Mouse (Mus musculus) ES-E14 (cell line): ENCODE data around the gene Sult1c2. TPM values are rescaled to one million over a fixed set of nuclear protein-coding genes. Genes with fewer than 3 reads are reported as not detected.

Source experiments
- DNase-seq: peaks from one replicate; pipeline ENCODE4 v3.0.0-alpha.2; 2013; ENCODE audit warnings: low read depth, low spot score
- H3K27ac ChIP-seq: 2 replicates; pipeline ENCODE4 v1.5.1; 2012; ENCODE audit warnings: low read depth, mild to moderate bottlenecking, low read length, moderate library complexity, mixed read lengths; ENCODE audit not compliant: poor library complexity, insufficient read depth, severe bottlenecking
- H3K36me3 ChIP-seq: 2 replicates; pipeline ENCODE4 v1.6.1; 2012; ENCODE audit warnings: mild to moderate bottlenecking, low read length, moderate library complexity, mixed read lengths; ENCODE audit not compliant: control insufficient read depth, poor library complexity, insufficient read depth, severe bottlenecking
- H3K4me1 ChIP-seq, 2 experiments: fragments of 150-350 bp in 1 of 2; sonication (generic) in 1 of 2; 2 replicates each; pipeline ENCODE4 v1.6.1; 2012; ENCODE audit warnings: low read length in 2 of 2, mild to moderate bottlenecking in 1 of 2, mixed read lengths in 1 of 2; ENCODE audit not compliant: control insufficient read depth in 2 of 2, insufficient read depth in 2 of 2, poor library complexity in 1 of 2
- H3K4me3 ChIP-seq, 2 experiments: fragments of 150-350 bp in 1 of 2; sonication (generic) in 1 of 2; 2 replicates each; pipeline ENCODE4 v1.5.1; 2012; ENCODE audit warnings: low read length in 2 of 2, low read depth in 1 of 2, mild to moderate bottlenecking in 1 of 2, mixed read lengths in 1 of 2; ENCODE audit not compliant: insufficient read depth in 1 of 2, poor library complexity in 1 of 2, severe bottlenecking in 1 of 2
- H3K9ac ChIP-seq: 2 replicates; pipeline ENCODE4 v1.6.1; 2012; ENCODE audit warnings: low read depth, mild to moderate bottlenecking, low read length, mixed read lengths; ENCODE audit not compliant: poor library complexity, insufficient read depth, severe bottlenecking
- H3K9me3 ChIP-seq: fragments of 150-350 bp; sonication (generic); 2 replicates; pipeline ENCODE4 v1.6.1; 2012; ENCODE audit warnings: low read depth, mild to moderate bottlenecking, low read length; ENCODE audit not compliant: control insufficient read depth, insufficient read depth
- CHD2 ChIP-seq: IDR thresholded peaks from 2 replicates; pipeline ENCODE4 v1.6.1; 2014; ENCODE audit warnings: mild to moderate bottlenecking, low read depth, low read length, inconsistent platforms
- HCFC1 ChIP-seq: IDR thresholded peaks from 2 replicates; pipeline ENCODE4 v1.6.1; 2012; ENCODE audit warnings: low read length, inconsistent platforms, borderline replicate concordance; ENCODE audit not compliant: insufficient read depth
- MAFK ChIP-seq: IDR thresholded peaks from 2 replicates; pipeline ENCODE4 v1.6.1; 2014; ENCODE audit warnings: mild to moderate bottlenecking, low read depth, low read length, inconsistent platforms; ENCODE audit not compliant: insufficient read depth
- ZC3H11A ChIP-seq: IDR thresholded peaks from 2 replicates; pipeline ENCODE4 v1.6.1; 2012; ENCODE audit warnings: low read depth, mild to moderate bottlenecking, inconsistent platforms, low read length, borderline replicate concordance
- ZNF384 ChIP-seq: IDR thresholded peaks from 2 replicates; pipeline ENCODE4 v1.6.1; 2012; ENCODE audit warnings: low read depth, low read length, inconsistent platforms
- in situ Hi-C, 2 experiments: fragments of 600-800 bp; cut with MboI; formaldehyde crosslinking; loops; one replicate each; pipeline ENCODE4 v1.15.1; 2025; ENCODE audit warnings: low sequenced_read_pairs in 2 of 2, inconsistent platforms in 1 of 2; ENCODE audit not compliant: unreplicated experiment in 2 of 2
- total RNA-seq: library from RNA; depleted of rRNA; stranded (reverse); fragments of 300-350 nt; gene quantifications from 2 replicates; pipeline ENCODE4 v1.2.3, GENCODE M21; 2012

Gene Sult1c2
- total RNA-seq, 1 experiment, result not detected

DNA sequence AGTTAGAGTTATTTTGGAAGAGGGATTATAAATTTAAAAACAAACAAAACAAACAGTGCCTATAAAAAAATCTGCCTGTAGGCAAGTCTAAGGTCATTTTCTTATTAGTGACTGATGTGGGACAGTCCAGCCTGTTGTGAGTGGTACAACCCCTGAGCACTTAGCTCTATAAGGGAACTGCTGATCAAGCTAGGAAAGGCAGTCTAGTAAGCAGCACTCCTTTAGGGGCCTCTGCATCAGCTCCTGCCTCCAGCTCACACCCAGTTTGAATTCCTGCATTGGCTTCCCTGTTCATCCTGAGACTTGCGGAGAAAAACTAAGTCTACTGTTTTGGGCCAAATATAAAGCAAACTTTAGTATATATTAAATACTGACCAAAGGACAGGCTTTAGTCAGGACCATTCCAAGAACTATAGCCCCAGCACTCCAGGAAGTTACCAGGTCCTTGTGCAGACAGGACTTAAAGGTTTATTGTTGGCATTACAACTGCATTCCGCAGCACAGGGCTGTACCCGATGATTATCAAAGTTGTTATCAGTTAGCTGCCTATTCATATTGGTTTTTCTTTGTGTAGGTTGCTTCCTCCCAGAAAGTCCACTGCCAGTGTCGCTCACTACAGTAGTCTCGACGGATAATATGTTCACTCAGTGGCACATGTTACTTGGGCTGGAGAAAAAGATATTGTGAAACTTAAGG is 19.3 kb upstream of the Sult1c2 start:
- in situ Hi-C loops, result no loop called here
- H3K4me3 ChIP-seq, result no peak overlapping the region
- no peaks in the 10 kb centered on the region for H3K36me3 ChIP-seq
- DNase-seq, result no peak
- H3K9me3 ChIP-seq, result no peaks in the 10 kb centered on the region
- no peak overlapping the region for H3K9ac ChIP-seq
- TF ChIP-seq ZNF384, result no peak
- TF ChIP-seq MAFK, result no peak
- TF ChIP-seq HCFC1, result no peak
- no peak for TF ChIP-seq ZC3H11A
- TF ChIP-seq CHD2, result no peak
- no peaks in the 10 kb centered on the region for H3K4me1 ChIP-seq
- no peak overlapping the region for H3K27ac ChIP-seq

- in situ Hi-C loops, result no loop called here
- no peak for DNase-seq
- TF ChIP-seq ZC3H11A (no peak), MAFK (no peak), ZNF384 (no peak), CHD2 (no peak), HCFC1 (no peak)
- H3K4me3 ChIP-seq, result no peak overlapping the region
- H3K27ac ChIP-seq, result no peak overlapping the region
- H3K9ac ChIP-seq, result no peak overlapping the region
- H3K9me3 ChIP-seq, result no peaks in the 10 kb centered on the region
- H3K4me1 ChIP-seq, result no peaks in the 10 kb centered on the region
- no peaks in the 10 kb centered on the region for H3K36me3 ChIP-seq
Observed at GRCm38 (mm10) chr17:53860548-53860947, 14.4 kb upstream of the Sult1c2 start.

GRCm38 (mm10) chr17:53854992-53855391 is 8.9 kb upstream of the Sult1c2 start:
- Histone ChIP-seq H3K27ac (no peak overlapping the region), H3K9ac (no peak overlapping the region), H3K4me1 (no peaks in the 10 kb centered on the region), H3K36me3 (no peaks in the 10 kb centered on the region), H3K4me3 (no peak overlapping the region), H3K9me3 (no peaks in the 10 kb centered on the region)
- TF ChIP-seq MAFK (no peak), ZNF384 (no peak), ZC3H11A (no peak), HCFC1 (no peak), CHD2 (no peak)
- no peak for DNase-seq
- in situ Hi-C loops, result no loop called here

DNA sequence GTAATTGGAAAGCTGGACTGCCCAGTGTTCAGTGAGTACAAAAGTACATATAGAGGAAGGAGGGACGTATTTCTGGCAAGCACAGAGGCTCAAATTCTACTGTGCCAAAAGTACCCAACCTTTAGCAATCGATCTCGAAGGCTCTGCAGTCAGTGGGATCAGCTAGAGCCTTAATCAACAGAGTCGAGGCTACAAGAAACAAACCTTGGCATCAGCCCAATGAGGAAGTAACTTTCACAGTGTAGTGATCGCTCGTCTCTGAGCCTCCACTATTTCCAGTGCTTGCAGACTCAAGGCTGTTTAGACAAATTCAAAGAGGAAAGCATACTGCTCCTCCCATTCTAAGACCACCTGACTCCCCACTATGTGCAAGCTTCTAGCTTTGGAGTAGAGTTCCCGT is 343 bp downstream of the Sult1c2 start:
- Histone ChIP-seq H3K4me3 (no peak overlapping the region), H3K36me3 (no peaks in the 10 kb centered on the region), H3K27ac (no peak overlapping the region), H3K9me3 (no peaks in the 10 kb centered on the region), H3K9ac (no peak overlapping the region), H3K4me1 (no peaks in the 10 kb centered on the region)
- TF ChIP-seq CHD2, result no peak
- TF ChIP-seq ZC3H11A, result no peak
- TF ChIP-seq ZNF384, result no peak
- TF ChIP-seq MAFK, result no peak
- TF ChIP-seq HCFC1, result no peak
- DNase-seq, result no peak
- in situ Hi-C loops, result loop anchor here in 1 of 2 experiments (25.0 kb wide), 1 partner anchor 308 kb away; the partner anchor contains the start of gene Pp2d1

- Histone ChIP-seq H3K9ac (no peak overlapping the region), H3K4me1 (no peaks in the 10 kb centered on the region), H3K27ac (no peak overlapping the region), H3K4me3 (no peak overlapping the region), H3K9me3 (no peaks in the 10 kb centered on the region), H3K36me3 (no peaks in the 10 kb centered on the region)
- in situ Hi-C loops, result loop anchor here in 1 of 2 experiments (25.0 kb wide), 1 partner anchor 296 kb away; the partner anchor contains the start of gene Pp2d1
- TF ChIP-seq HCFC1 (no peak), ZNF384 (no peak), ZC3H11A (peak; percentile 85), CHD2 (no peak), MAFK (peak; percentile 44; the same call in 1 of the 2 replicates)
- peak; percentile 28 for DNase-seq
Observed at GRCm38 (mm10) chr17:53833366-53833765, 12.8 kb downstream of the Sult1c2 start.
